18 mouse cellular contexts compared by ENCODE assay signal in genomic region chr12:100867097-100867496, GRCm38 (mm10). TPM values are rescaled to one million over a fixed set of nuclear protein-coding genes. Genes with fewer than 3 reads are reported as not detected.
A peak's percentile ranks its signal among the peaks of the same experiment; 100 is the strongest.
DNase-seq lines count a peak whose midpoint lies in the region; ATAC-seq and TF ChIP-seq lines count a peak whose summit lies in the region.
"Had no signal": no experiment of that assay in that cellular context is flagged by ENCODE, and none has a peak within 500 bp of the region (broad histone marks: within the 10 kb centered on the region; RNA-seq: fewer than 3 reads in every experiment).

No protein-coding gene starts in this region.

- no peak overlapping the region for H3K4me2 ChIP-seq in midbrain, postnatal 0 days (ENCODE audit: low read depth, low read length, poor library complexity, severe bottlenecking)
- no peak overlapping the region for H3K4me2 ChIP-seq in midbrain, embryonic 13.5 days (replicated peaks)
- H3K4me2 ChIP-seq in kidney, embryonic 15.5 days = no peak overlapping the region
- no peak overlapping the region for H3K4me2 ChIP-seq in forebrain, embryonic 13.5 days
- H3K4me2 ChIP-seq: hindbrain, embryonic 13.5 days; midbrain, embryonic 12.5 days had no signal

- no peaks in the 10 kb centered on the region for H3K27me3 ChIP-seq in midbrain, postnatal 0 days (ENCODE audit: insufficient read depth, low read length)
- no peaks in the 10 kb centered on the region for H3K27me3 ChIP-seq in midbrain, embryonic 13.5 days
- H3K27me3 ChIP-seq in kidney, embryonic 15.5 days = no peaks in the 10 kb centered on the region
- no peaks in the 10 kb centered on the region for H3K27me3 ChIP-seq in forebrain, embryonic 13.5 days
- H3K27me3 ChIP-seq: CH12.LX; hindbrain, embryonic 13.5 days; midbrain, embryonic 12.5 days had no signal

- H3K36me3 ChIP-seq in midbrain, postnatal 0 days (ENCODE audit: insufficient read depth, low read length) = no peaks in the 10 kb centered on the region
- H3K36me3 ChIP-seq in midbrain, embryonic 13.5 days = no peaks in the 10 kb centered on the region
- H3K36me3 ChIP-seq in kidney, embryonic 15.5 days = no peaks in the 10 kb centered on the region
- H3K36me3 ChIP-seq in forebrain, embryonic 13.5 days (ENCODE audit: poor library complexity, severe bottlenecking) = peaks cover 6% of the 10 kb centered on the region; the same call in 1 of the 2 replicates
- H3K36me3 ChIP-seq: midbrain, embryonic 12.5 days had no signal

- no peak overlapping the region for H3K4me3 ChIP-seq in midbrain, postnatal 0 days (ENCODE audit: low read depth, low read length)
- no peak overlapping the region for H3K4me3 ChIP-seq in midbrain, embryonic 13.5 days (replicated peaks)
- H3K4me3 ChIP-seq in kidney, embryonic 15.5 days (replicated peaks) = no peak overlapping the region
- H3K4me3 ChIP-seq in forebrain, embryonic 13.5 days = no peak overlapping the region
- H3K4me3 ChIP-seq: hindbrain, embryonic 13.5 days; midbrain, embryonic 12.5 days had no signal

- no peaks in the 10 kb centered on the region for H3K4me1 ChIP-seq in midbrain, postnatal 0 days (ENCODE audit: insufficient read depth, low read length)
- H3K4me1 ChIP-seq in midbrain, embryonic 13.5 days (replicated peaks) = no peaks in the 10 kb centered on the region; the same call in 1 of the 2 replicates
- no peaks in the 10 kb centered on the region for H3K4me1 ChIP-seq in kidney, embryonic 15.5 days
- H3K4me1 ChIP-seq in forebrain, embryonic 13.5 days = peaks cover 5% of the 10 kb centered on the region; the same call in 1 of the 2 replicates
- H3K4me1 ChIP-seq: midbrain, embryonic 12.5 days had no signal

- H3K27ac ChIP-seq in midbrain, postnatal 0 days (ENCODE audit: low read depth, low read length) = no peak overlapping the region
- no peak overlapping the region for H3K27ac ChIP-seq in midbrain, embryonic 13.5 days
- H3K27ac ChIP-seq in kidney, embryonic 15.5 days = no peak overlapping the region
- no peak overlapping the region for H3K27ac ChIP-seq in forebrain, embryonic 13.5 days
- H3K27ac ChIP-seq: hindbrain, embryonic 13.5 days; macrophage; midbrain, embryonic 12.5 days had no signal

- 86% methylated on average over 8 of the region's 8 CpGs for WGBS in midbrain, postnatal 0 days
- WGBS in midbrain, embryonic 13.5 days = 89% methylated on average over 8 of the region's 8 CpGs
- 89% methylated on average over 8 of the region's 8 CpGs for WGBS in kidney, embryonic 15.5 days
- 93% methylated on average over 8 of the region's 8 CpGs for WGBS in forebrain, embryonic 13.5 days

- intact Hi-C loops in left cerebral cortex, postnatal 10 days (cut with DNase I) = no loop called here

- no peak overlapping the region for H3K9ac ChIP-seq in midbrain, postnatal 0 days (replicated peaks; ENCODE audit: low read length, poor library complexity, severe bottlenecking)
- H3K9ac ChIP-seq in midbrain, embryonic 13.5 days (replicated peaks) = no peak overlapping the region
- no peak overlapping the region for H3K9ac ChIP-seq in kidney, embryonic 15.5 days
- no peak overlapping the region for H3K9ac ChIP-seq in forebrain, embryonic 13.5 days
- H3K9ac ChIP-seq: hindbrain, embryonic 13.5 days; midbrain, embryonic 12.5 days had no signal

- no peak for ATAC-seq in midbrain, postnatal 0 days (ENCODE audit: low FRiP score)
- ATAC-seq in midbrain, embryonic 13.5 days = no peak
- ATAC-seq in kidney, embryonic 15.5 days (replicated peaks; ENCODE audit: low FRiP score) = no peak
- no peak for ATAC-seq in forebrain, embryonic 13.5 days
- ATAC-seq: forebrain, embryonic 16.5 days had no signal

- no peak for TF ChIP-seq CTCF in midbrain, postnatal 0 days (IDR thresholded peaks at IDR 0.05)

- peak; percentile 52 for DNase-seq in adrenal gland, postnatal 14 days
- DNase-seq in adrenal gland, adult 8-10 months = no peak
- DNase-seq in midbrain, postnatal 0 days (ENCODE audit: low spot score) = peak; percentile 34
- DNase-seq in fibroblast of lung, adult 2 months (ENCODE audit: low read depth) = peak; percentile 30
- no peak for DNase-seq in left cerebral cortex, postnatal 10 days (ENCODE audit: extremely low spot score in 1 of 2, low spot score in 2 of 2)
- DNase-seq: heart, adult 11 months; kidney, adult 18-20 months; lung, adult 2 months; right cerebral cortex, adult 18-20 months; thymus, postnatal 14 days had no signal

- H3K9me3 ChIP-seq in midbrain, postnatal 0 days (ENCODE audit: low read length) = no peaks in the 10 kb centered on the region
- peaks cover 6% of the 10 kb centered on the region; the same call in 1 of the 2 replicates for H3K9me3 ChIP-seq in midbrain, embryonic 13.5 days
- no peaks in the 10 kb centered on the region for H3K9me3 ChIP-seq in kidney, embryonic 15.5 days (replicated peaks)
- H3K9me3 ChIP-seq in forebrain, embryonic 13.5 days (replicated peaks) = peaks cover 9% of the 10 kb centered on the region; the same call in 1 of the 2 replicates
- H3K9me3 ChIP-seq: midbrain, embryonic 12.5 days had no signal

RNA-seq across cellular contexts. Expression of gene Gpr68, which starts 40.9 kb away (rescaled TPM):
- total RNA-seq in adrenal gland, postnatal 14 days (2021) = 0.85 and 3.1 TPM in 2 replicates
- total RNA-seq in adrenal gland, adult 8-10 months (2022) = 1 to 10 TPM; 1.3 to 4.4 (median 2.1) TPM
- total RNA-seq in midbrain, postnatal 0 days (2014; rRNA removed) = 22.3 and 28.4 TPM in 2 replicates
- polyA plus RNA-seq in midbrain, postnatal 0 days (2015; fragmentation: Nextera tagmentation; extraction: Ambion mirVana) = 6.2 and 8.7 TPM in 2 replicates
- polyA plus RNA-seq in midbrain, embryonic 13.5 days (2015; fragmentation: Nextera tagmentation; extraction: Ambion mirVana) = 1.5 and 1.6 TPM in 2 replicates
- polyA plus RNA-seq in kidney, embryonic 15.5 days (2015; fragmentation: Nextera tagmentation; extraction: Ambion mirVana) = 0.51 and 0.53 TPM in 2 replicates
- 0.28 and 0.40 TPM in 2 replicates for polyA plus RNA-seq in forebrain, embryonic 13.5 days (2015; fragmentation: Nextera tagmentation; extraction: Ambion mirVana)
- 1 to 10 TPM; 6.7 to 7.4 TPM for total RNA-seq in left cerebral cortex, postnatal 10 days (2021)

Comparison
In these comparisons a context has a peak if more than half of its experiments do, and no peak if none do; other contexts are left out.
1. DNase-seq: peak in adrenal gland, postnatal 14 days (single experiment), midbrain, postnatal 0 days (single experiment) and fibroblast of lung, adult 2 months (single experiment); none in adrenal gland, adult 8-10 months (single experiment) and left cerebral cortex, postnatal 10 days (0 of 2).